Mouse (Mus musculus): Measurements from ENCODE around the gene Tsen2. TPM values are rescaled to one million over a fixed set of nuclear protein-coding genes. Genes with fewer than 3 reads are reported as not detected.

Tsen2 gene
- polyA plus RNA-seq, 1 experiment from 2014 or later: 33.0 TPM

- Histone ChIP-seq H3K4me1 (peaks cover 10% of the 10 kb centered on the region), H3K9me3 (no peaks in the 10 kb centered on the region), H3K27ac (replicated peaks) (no peak overlapping the region), H3K4me3 (no peak overlapping the region), H3K27me3 (replicated peaks; ENCODE audit: low read depth, poor library complexity, severe bottlenecking) (0 out of 2 replicates have a peak, but pooled peaks cover 3% of the 10 kb centered on the region), H3K36me3 (replicated peaks) (no peaks in the 10 kb centered on the region)
- DNase-seq (ENCODE audit: low spot score): no peak
- 72% methylated on average over 12 of the region's 12 CpGs for WGBS
Measured at GRCm38 (mm10) chr6:115519275-115519699, 25.2 kb upstream of the Tsen2 start.

- WGBS: 85% methylated on average over 1 of the region's 1 CpGs
- H3K36me3 ChIP-seq (replicated peaks): no peaks in the 10 kb centered on the region
Measured at GRCm38 (mm10) chr6:115521923-115522322, 22.5 kb upstream of the Tsen2 start.

DNA sequence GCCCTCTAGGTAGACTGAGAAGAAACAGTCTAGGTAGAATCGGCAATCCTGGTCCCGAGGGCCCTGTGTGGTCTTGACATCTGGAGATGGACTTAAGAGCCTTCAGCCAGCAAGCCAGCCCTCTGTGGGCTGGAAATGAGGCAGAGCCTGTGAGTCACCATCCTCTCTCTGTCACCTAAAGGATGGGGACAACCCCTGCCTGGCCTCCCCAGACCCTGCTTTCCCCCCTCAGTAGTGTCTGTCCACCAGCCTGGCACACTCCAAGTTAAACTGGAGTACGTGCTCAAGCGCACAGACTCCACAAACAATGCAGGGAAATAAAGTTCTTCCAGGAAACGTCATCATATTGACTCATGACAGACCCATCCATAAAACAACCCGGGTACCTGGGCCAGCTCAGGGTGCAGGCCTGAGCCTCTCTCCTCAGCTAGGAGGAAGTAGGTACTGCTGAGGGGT is 21.7 kb upstream of the Tsen2 start:
- Histone ChIP-seq H3K4me1 (peaks cover 17% of the 10 kb centered on the region), H3K27ac (replicated peaks) (no peak overlapping the region), H3K36me3 (replicated peaks) (no peaks in the 10 kb centered on the region), H3K9me3 (no peaks in the 10 kb centered on the region), H3K4me3 (no peak overlapping the region), H3K27me3 (replicated peaks; ENCODE audit: low read depth, poor library complexity, severe bottlenecking) (0 out of 2 replicates have a peak, but pooled peaks cover 3% of the 10 kb centered on the region)
- DNase-seq (ENCODE audit: low spot score): no peak
- WGBS: 83% methylated on average over 6 of the region's 6 CpGs

More at GRCm38 (mm10) chr6:115521923-115522322, 22.5 kb upstream of the Tsen2 start:
- 0 out of 2 replicates have a peak, but pooled peaks cover 3% of the 10 kb centered on the region for H3K27me3 ChIP-seq (replicated peaks; ENCODE audit: low read depth, poor library complexity, severe bottlenecking)
- no peaks in the 10 kb centered on the region for H3K9me3 ChIP-seq
- peaks cover 17% of the 10 kb centered on the region for H3K4me1 ChIP-seq
- H3K4me3 ChIP-seq: no peak overlapping the region
- H3K27ac ChIP-seq (replicated peaks): no peak overlapping the region
- DNase-seq (ENCODE audit: low spot score): no peak

GRCm38 (mm10) chr6:115523201-115523600 is 21.3 kb upstream of the Tsen2 start:
- no peak for DNase-seq (ENCODE audit: low spot score)
- H3K9me3 ChIP-seq: no peaks in the 10 kb centered on the region
- H3K27me3 ChIP-seq (replicated peaks; ENCODE audit: low read depth, poor library complexity, severe bottlenecking): 0 out of 2 replicates have a peak, but pooled peaks cover 3% of the 10 kb centered on the region
- WGBS: 85% methylated on average over 9 of the region's 9 CpGs
- H3K4me3 ChIP-seq: no peak overlapping the region
- peaks cover 17% of the 10 kb centered on the region for H3K4me1 ChIP-seq
- H3K36me3 ChIP-seq (replicated peaks): no peaks in the 10 kb centered on the region
- no peak overlapping the region for H3K27ac ChIP-seq (replicated peaks)

- 69% methylated on average over 9 of the region's 9 CpGs for WGBS
- Histone ChIP-seq H3K27ac (replicated peaks) (no peak overlapping the region), H3K27me3 (replicated peaks; ENCODE audit: low read depth, poor library complexity, severe bottlenecking) (no peaks in the 10 kb centered on the region)
Measured at GRCm38 (mm10) chr6:115524449-115524990, 19.9 kb upstream of the Tsen2 start.

DNA sequence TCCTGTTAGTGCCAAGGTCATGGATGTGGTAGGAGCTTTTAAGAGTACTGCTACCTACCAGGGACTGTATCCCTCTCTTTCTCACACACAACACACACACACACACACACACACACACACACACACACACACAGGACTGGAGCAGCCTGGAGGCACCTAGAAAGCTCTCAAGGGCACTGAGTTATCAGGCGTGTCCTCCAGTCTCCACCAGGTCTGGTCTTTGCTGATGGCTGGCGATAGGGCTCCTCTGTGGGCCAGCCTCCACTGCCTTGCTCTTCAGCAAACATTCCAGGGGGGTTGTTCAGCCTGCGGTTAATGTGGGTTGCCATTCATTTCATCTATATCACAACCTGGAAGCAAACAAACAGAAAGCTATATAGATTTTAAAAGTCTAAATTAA is 17.0 kb upstream of the Tsen2 start:
- Histone ChIP-seq H3K4me3 (no peak overlapping the region), H3K36me3 (replicated peaks) (no peaks in the 10 kb centered on the region), H3K4me1 (peaks cover 12% of the 10 kb centered on the region), H3K9me3 (no peaks in the 10 kb centered on the region), H3K27ac (replicated peaks) (no peak overlapping the region), H3K27me3 (replicated peaks; ENCODE audit: low read depth, poor library complexity, severe bottlenecking) (no peaks in the 10 kb centered on the region)
- WGBS: 83% methylated on average over 3 of the region's 3 CpGs
- no peak for DNase-seq (ENCODE audit: low spot score)

More at GRCm38 (mm10) chr6:115524449-115524990, 19.9 kb upstream of the Tsen2 start:
- H3K36me3 ChIP-seq (replicated peaks): no peaks in the 10 kb centered on the region
- H3K4me3 ChIP-seq: no peak overlapping the region
- peak; percentile 24 for DNase-seq (ENCODE audit: low spot score)
- H3K9me3 ChIP-seq: no peaks in the 10 kb centered on the region
- H3K4me1 ChIP-seq: peaks cover 12% of the 10 kb centered on the region

- Histone ChIP-seq H3K4me1 (peaks cover 12% of the 10 kb centered on the region), H3K36me3 (replicated peaks) (no peaks in the 10 kb centered on the region), H3K27ac (replicated peaks) (no peak overlapping the region), H3K9me3 (no peaks in the 10 kb centered on the region), H3K27me3 (replicated peaks; ENCODE audit: low read depth, poor library complexity, severe bottlenecking) (no peaks in the 10 kb centered on the region), H3K4me3 (no peak overlapping the region)
- DNase-seq (ENCODE audit: low spot score): no peak
- 88% methylated on average over 4 of the region's 4 CpGs for WGBS
Measured at GRCm38 (mm10) chr6:115528372-115528771, 16.1 kb upstream of the Tsen2 start.

DNA sequence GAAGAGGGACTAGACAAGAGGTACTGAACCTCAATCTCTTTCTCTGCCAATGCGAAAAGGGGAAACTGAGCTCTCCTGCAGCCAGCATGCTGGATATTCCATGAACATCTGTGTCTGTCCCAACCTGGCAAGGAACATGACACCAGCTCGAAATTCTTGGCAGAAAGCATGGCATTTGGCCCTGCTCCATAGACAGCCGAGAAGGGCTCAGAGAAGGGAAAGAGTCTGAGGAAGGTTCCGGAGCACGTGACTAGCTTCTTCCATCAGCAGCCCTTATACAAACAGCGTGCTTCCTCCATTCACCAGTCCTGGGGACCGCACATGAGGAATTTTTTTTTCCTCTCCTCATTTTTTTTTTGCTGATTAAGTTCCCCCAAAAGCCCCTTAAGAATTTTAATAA is 9.8 kb upstream of the Tsen2 start:
- H3K27me3 ChIP-seq (replicated peaks; ENCODE audit: low read depth, poor library complexity, severe bottlenecking): no peaks in the 10 kb centered on the region
- H3K9me3 ChIP-seq: no peaks in the 10 kb centered on the region
- H3K4me3 ChIP-seq: no peak overlapping the region
- DNase-seq (ENCODE audit: low spot score): no peak
- WGBS: 77% methylated on average over 7 of the region's 7 CpGs
- no peaks in the 10 kb centered on the region for H3K36me3 ChIP-seq (replicated peaks)
- no peak overlapping the region for H3K27ac ChIP-seq (replicated peaks)
- H3K4me1 ChIP-seq: 0 out of 2 replicates have a peak, but pooled peaks cover 3% of the 10 kb centered on the region

GRCm38 (mm10) chr6:115536169-115536568 is 8.3 kb upstream of the Tsen2 start:
- DNase-seq (ENCODE audit: low spot score): no peak
- H3K27ac ChIP-seq (replicated peaks): no peak overlapping the region
- no peaks in the 10 kb centered on the region for H3K9me3 ChIP-seq
- no peaks in the 10 kb centered on the region for H3K36me3 ChIP-seq (replicated peaks)
- no peaks in the 10 kb centered on the region for H3K27me3 ChIP-seq (replicated peaks; ENCODE audit: low read depth, poor library complexity, severe bottlenecking)
- H3K4me1 ChIP-seq: 0 out of 2 replicates have a peak, but pooled peaks cover 3% of the 10 kb centered on the region
- 80% methylated on average over 4 of the region's 4 CpGs for WGBS
- H3K4me3 ChIP-seq: no peak overlapping the region

- peak; percentile 90 for DNase-seq (ENCODE audit: low spot score)
- Histone ChIP-seq H3K9me3 (no peaks in the 10 kb centered on the region), H3K27me3 (replicated peaks; ENCODE audit: low read depth, poor library complexity, severe bottlenecking) (no peaks in the 10 kb centered on the region), H3K4me3 (peak overlapping the region; percentile 49), H3K4me1 (peaks cover 6% of the 10 kb centered on the region), H3K36me3 (replicated peaks) (no peaks in the 10 kb centered on the region), H3K27ac (replicated peaks) (peak overlapping the region; percentile 88)
- WGBS: 19% methylated on average over 26 of the region's 26 CpGs
Measured at GRCm38 (mm10) chr6:115538645-115539429, 5.6 kb upstream of the Tsen2 start.

- Histone ChIP-seq H3K27me3 (replicated peaks; ENCODE audit: low read depth, poor library complexity, severe bottlenecking) (no peaks in the 10 kb centered on the region), H3K27ac (replicated peaks) (no peak overlapping the region), H3K4me3 (no peak overlapping the region), H3K9me3 (no peaks in the 10 kb centered on the region), H3K36me3 (replicated peaks) (no peaks in the 10 kb centered on the region), H3K4me1 (peaks cover 15% of the 10 kb centered on the region)
- 63% methylated on average over 6 of the region's 6 CpGs for WGBS
- DNase-seq (ENCODE audit: low spot score): no peak
Measured at GRCm38 (mm10) chr6:115541676-115542275, 2.7 kb upstream of the Tsen2 start.

GRCm38 (mm10) chr6:115542341-115542740 is 2.1 kb upstream of the Tsen2 start:
- Histone ChIP-seq H3K36me3 (replicated peaks) (no peaks in the 10 kb centered on the region), H3K4me3 (no peak overlapping the region), H3K4me1 (peaks cover 15% of the 10 kb centered on the region), H3K27me3 (replicated peaks; ENCODE audit: low read depth, poor library complexity, severe bottlenecking) (no peaks in the 10 kb centered on the region), H3K27ac (replicated peaks) (no peak overlapping the region), H3K9me3 (no peaks in the 10 kb centered on the region)
- WGBS: 79% methylated on average over 3 of the region's 3 CpGs
- no peak for DNase-seq (ENCODE audit: low spot score)
